Mouse (Mus musculus): ENCODE data around the gene Xrcc3.

Gene Xrcc3

GRCm38 (mm10) chr12:111769306-111769705 lies 44.4 kb downstream of the Xrcc3 start:
- POLR2A ChIA-PET, result interaction anchor here in 2 of 4 experiments (0.6 to 1.7 kb wide), 3 partner anchors 10 to 123 kb away, joined by 3 to 4 read pairs (median 3); partner anchors contain the start of gene Klc1 (in 1 of the 2)

GRCm38 (mm10) chr12:111768322-111768928 lies 45.2 kb downstream of the Xrcc3 start:
- POLR2A ChIA-PET, result interaction anchor here in 3 of 4 experiments (0.6 to 2.7 kb wide), 9 partner anchors 10 to 104 kb away, joined by 3 to 18 read pairs (median 3); partner anchors contain the start of genes Klc1 (in 2 of the 3), Apopt1 (in 1 of the 3), Bag5 (in 1 of the 3) and Xrcc3 (in 1 of the 3)
- CTCF ChIA-PET, result interaction anchor here in 2 of 4 experiments (0.6 to 1.0 kb wide), 3 partner anchors 11 to 692 kb away, joined by 3 to 6 read pairs (median 3); no protein-coding TSS in a partner anchor

More at GRCm38 (mm10) chr12:111769306-111769705, 44.4 kb downstream of the Xrcc3 start:
- CTCF ChIA-PET, result interaction anchor here in 1 of 4 experiments (0.5 kb wide), 1 partner anchor 271 kb away, joined by 3 read pairs; no protein-coding TSS in a partner anchor

- ChIA-PET POLR2A (interaction anchor here in 3 of 4 experiments (0.6 to 2.7 kb wide), 21 partner anchors 8 to 487 kb away, joined by 3 to 18 read pairs (median 3); partner anchors contain the start of genes Eif5 (in 1 of the 3), Klc1 (in 1 of the 3) and Zfyve21 (in 1 of the 3)), CTCF (interaction anchor here in 3 of 4 experiments (0.5 to 1.2 kb wide), 8 partner anchors 10 to 261 kb away, joined by 3 to 5 read pairs (median 4); no protein-coding TSS in a partner anchor)
These were observed 47.1 kb downstream of the Xrcc3 start for GRCm38 (mm10) chr12:111766313-111767236.

GRCm38 (mm10) chr12:111762620-111763280 lies 50.9 kb downstream of the Xrcc3 start:
- ChIA-PET POLR2A (interaction anchor here in 3 of 4 experiments (0.6 to 2.2 kb wide), 11 partner anchors 9 to 174 kb away, joined by 3 to 8 read pairs (median 4); partner anchors contain the start of genes Xrcc3 (in 1 of the 3) and Zfyve21 (in 1 of the 3)), CTCF (interaction anchor here in 3 of 4 experiments (0.5 to 1.5 kb wide), 7 partner anchors 9 to 337 kb away, joined by 3 to 12 read pairs (median 3); no protein-coding TSS in a partner anchor)

- CTCF ChIA-PET, result no interaction called here
- POLR2A ChIA-PET, result interaction anchor here in 3 of 4 experiments (0.5 to 4.7 kb wide), 6 partner anchors 10 to 58 kb away, joined by 3 to 29 read pairs (median 4); no protein-coding TSS in a partner anchor
These were observed 53.3 kb downstream of the Xrcc3 start for GRCm38 (mm10) chr12:111760306-111760908.

GRCm38 (mm10) chr12:111759176-111760061 lies 54.3 kb downstream of the Xrcc3 start:
- CTCF ChIA-PET, result interaction anchor here in 2 of 4 experiments (0.6 to 0.8 kb wide), 2 partner anchors 12 to 59 kb away, joined by 3 read pairs; no protein-coding TSS in a partner anchor
- POLR2A ChIA-PET, result interaction anchor here in 3 of 4 experiments (0.7 to 7.8 kb wide), 18 partner anchors 9 to 88 kb away, joined by 3 to 43 read pairs (median 4); partner anchors contain the start of genes Ckb (in 1 of the 3) and Zfyve21 (in 1 of the 3)

- ChIA-PET POLR2A (interaction anchor here in 3 of 4 experiments (0.7 to 7.8 kb wide), 27 partner anchors 8 to 221 kb away, joined by 3 to 43 read pairs (median 5); partner anchors contain the start of genes Ckb (in 2 of the 3) and Zfyve21 (in 1 of the 3)), CTCF (interaction anchor here in 3 of 4 experiments (0.5 to 1.7 kb wide), 6 partner anchors 11 to 1025 kb away, joined by 3 to 8 read pairs (median 4); no protein-coding TSS in a partner anchor)
These were observed 55.1 kb downstream of the Xrcc3 start, which contains the start of gene Klc1 for GRCm38 (mm10) chr12:111758381-111759175. TSS of gene Klc1 (plus strand) at chr12:111758849.

GRCm38 (mm10) chr12:111757561-111758325 lies 55.9 kb downstream of the Xrcc3 start:
- CTCF ChIA-PET, result interaction anchor here in 3 of 4 experiments (0.5 to 1.7 kb wide), 5 partner anchors 16 to 1024 kb away, joined by 3 to 8 read pairs (median 5); no protein-coding TSS in a partner anchor
- POLR2A ChIA-PET, result interaction anchor here in 3 of 4 experiments (0.6 to 7.8 kb wide), 29 partner anchors 8 to 886 kb away, joined by 3 to 43 read pairs (median 4); partner anchors contain the start of genes Ckb (in 2 of the 3), Siva1 (in 1 of the 3), Xrcc3 (in 1 of the 3) and Zfyve21 (in 1 of the 3)

GRCm38 (mm10) chr12:111756698-111757082 lies 57.0 kb downstream of the Xrcc3 start:
- POLR2A ChIA-PET, result interaction anchor here (0.6 to 7.8 kb wide), 16 partner anchors 7 to 870 kb away, joined by 3 to 43 read pairs (median 4); partner anchors contain the start of genes Xrcc3 (in 1 of the 4) and Zfyve21 (in 1 of the 4)

GRCm38 (mm10) chr12:111756082-111756697 lies 57.5 kb downstream of the Xrcc3 start:
- CTCF ChIA-PET, result interaction anchor here in 2 of 4 experiments (0.6 to 1.0 kb wide), 5 partner anchors 10 to 120 kb away, joined by 3 to 4 read pairs (median 3); no protein-coding TSS in a partner anchor
- POLR2A ChIA-PET, result interaction anchor here in 3 of 4 experiments (0.6 to 7.8 kb wide), 9 partner anchors 9 to 151 kb away, joined by 3 to 43 read pairs (median 4); partner anchors contain the start of genes Xrcc3 (in 1 of the 3) and Zfyve21 (in 1 of the 3)

More at GRCm38 (mm10) chr12:111756698-111757082, 57.0 kb downstream of the Xrcc3 start:
- CTCF ChIA-PET, result interaction anchor here in 3 of 4 experiments (0.6 to 1.0 kb wide), 6 partner anchors 9 to 120 kb away, joined by 3 to 4 read pairs (median 4); no protein-coding TSS in a partner anchor

- ChIA-PET POLR2A (interaction anchor here in 2 of 4 experiments (2.0 to 7.8 kb wide), 2 partner anchors 9 to 11 kb away, joined by 5 to 43 read pairs; no protein-coding TSS in a partner anchor), CTCF (interaction anchor here in 2 of 4 experiments (0.6 kb wide), 3 partner anchors 12 to 943 kb away, joined by 3 read pairs; no protein-coding TSS in a partner anchor)
These were observed 58.4 kb downstream of the Xrcc3 start for GRCm38 (mm10) chr12:111755231-111755630.

- CTCF ChIA-PET, result interaction anchor here in 3 of 4 experiments (0.6 kb wide), 4 partner anchors 12 to 944 kb away, joined by 3 read pairs; no protein-coding TSS in a partner anchor
- POLR2A ChIA-PET, result interaction anchor here in 2 of 4 experiments (0.8 to 7.8 kb wide), 3 partner anchors 9 to 48 kb away, joined by 3 to 43 read pairs (median 5); no protein-coding TSS in a partner anchor
These were observed 59.0 kb downstream of the Xrcc3 start for GRCm38 (mm10) chr12:111754710-111755109.

GRCm38 (mm10) chr12:111753347-111753746 lies 60.3 kb downstream of the Xrcc3 start:
- CTCF ChIA-PET, result interaction anchor here in 3 of 4 experiments (0.6 to 1.6 kb wide), 7 partner anchors 12 to 799 kb away, joined by 3 to 6 read pairs (median 3); no protein-coding TSS in a partner anchor
- POLR2A ChIA-PET, result interaction anchor here in 3 of 4 experiments (0.6 to 7.8 kb wide), 14 partner anchors 7 to 1076 kb away, joined by 3 to 43 read pairs (median 4); partner anchors contain the start of gene Cdca4 (in 1 of the 3)

Data from embryonic stem cell, embryonic (primary cell).